Mouse (Mus musculus) liver, embryonic 16.5 days (tissue): ENCODE data around the gene Dhrs7. TPM values are rescaled to one million over a fixed set of nuclear protein-coding genes. Genes with fewer than 3 reads are reported as not detected.

Experiments
- ATAC-seq: fragments of 200-750 bp; cut with Nextera tagmentation; 2 replicates; pipeline ENCODE4 v1.8.0; 2017; ENCODE audit warnings: low read depth, mild to moderate bottlenecking, moderate number of reproducible peaks, moderate library complexity
- H3K27ac ChIP-seq: fragments of 300-500 bp; sonication (generic); 2 replicates; pipeline ENCODE4 v1.5.1; 2014; ENCODE audit warnings: mild to moderate bottlenecking, low read length
- H3K27me3 ChIP-seq: fragments of 300-500 bp; sonication (generic); 2 replicates; pipeline ENCODE4 v1.6.1; 2014; ENCODE audit warnings: low read depth, low read length, mixed read lengths; ENCODE audit not compliant: control insufficient read depth, insufficient read depth
- H3K36me3 ChIP-seq: fragments of 300-500 bp; sonication (generic); 2 replicates; pipeline ENCODE4 v1.6.1; 2014; ENCODE audit warnings: mild to moderate bottlenecking; ENCODE audit not compliant: control insufficient read depth, insufficient read depth
- H3K4me1 ChIP-seq: fragments of 300-500 bp; sonication (generic); 2 replicates; pipeline ENCODE4 v1.6.1; 2014; ENCODE audit warnings: low read depth, low read length, mixed read lengths; ENCODE audit not compliant: control insufficient read depth
- H3K4me2 ChIP-seq: fragments of 300-500 bp; sonication (generic); 2 replicates; pipeline ENCODE4 v1.6.1; 2014; ENCODE audit warnings: low read depth, low read length, mixed read lengths
- H3K4me3 ChIP-seq: fragments of 300-500 bp; sonication (generic); 2 replicates; pipeline ENCODE4 v1.5.1; 2014; ENCODE audit warnings: low read depth, mild to moderate bottlenecking, low read length
- H3K9ac ChIP-seq: fragments of 300-500 bp; sonication (generic); 2 replicates; pipeline ENCODE4 v1.6.1; 2014; ENCODE audit warnings: low read depth, low read length
- H3K9me3 ChIP-seq: fragments of 300-500 bp; sonication (generic); replicated peaks from 2 replicates; pipeline ENCODE4 v1.6.1; 2016; ENCODE audit warnings: low read length; ENCODE audit not compliant: control insufficient read depth
- WGBS: fragments of 180-500 bp; shearing (Covaris S2); extraction: QIAGEN DNeasy Blood & Tissue Kit; methylation state at CpG from one replicate; pipeline ENCODE4 v1.1.7; 2014; ENCODE audit not compliant: insufficient replicate concordance; 5-methylcytosine and 5-hydroxymethylcytosine counted together
- polyA plus RNA-seq: library from polyadenylated mRNA; unstranded; fragments of >200 nt; fragmentation: Nextera tagmentation; extraction: Ambion mirVana; gene quantifications from 2 replicates; pipeline ENCODE4 v1.2.1, GENCODE M21; 2015

Gene Dhrs7
- polyA plus RNA-seq, 1 experiment from 2014 or later, result 80.8 TPM

DNA sequence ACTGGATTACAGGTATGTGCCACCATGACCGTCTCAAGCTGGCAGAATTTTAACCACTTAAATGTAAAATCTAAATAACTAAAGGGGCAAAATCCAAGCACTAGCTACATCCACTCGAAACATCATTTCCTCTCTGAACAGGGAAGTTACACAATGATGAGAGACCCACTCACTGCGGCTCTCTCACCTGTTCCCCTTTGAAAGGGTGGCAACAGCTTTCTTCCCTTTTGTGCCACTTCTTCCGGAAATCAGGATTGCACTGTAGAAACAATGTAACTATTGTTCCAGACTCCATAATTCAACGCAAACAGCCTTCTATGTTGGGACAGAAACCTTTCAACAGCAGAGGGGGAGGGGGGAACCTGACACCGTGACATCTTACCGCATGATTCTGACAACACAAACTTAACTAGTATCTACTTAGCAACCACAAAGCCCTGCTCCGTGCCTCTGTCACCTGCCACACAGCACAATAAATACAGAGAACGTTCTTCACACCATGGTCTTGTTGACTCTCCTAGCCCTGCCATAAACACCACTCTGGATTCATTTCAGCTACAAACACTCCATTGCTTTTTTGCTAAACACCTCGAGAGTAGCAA is 3.3 kb upstream of the Dhrs7 start:
- ATAC-seq, result no peak
- WGBS, result 47% methylated on average over 10 of the region's 10 CpGs
- Histone ChIP-seq H3K36me3 (no peaks in the 10 kb centered on the region), H3K27me3 (no peaks in the 10 kb centered on the region), H3K9me3 (no peaks in the 10 kb centered on the region), H3K4me1 (no peaks in the 10 kb centered on the region; the same call in none of the 2 replicates), H3K4me3 (no peak overlapping the region), H3K4me2 (no peak overlapping the region), H3K27ac (no peak overlapping the region), H3K9ac (no peak overlapping the region)

- no peak overlapping the region for H3K4me2 ChIP-seq
- no peaks in the 10 kb centered on the region for H3K9me3 ChIP-seq
- no peak overlapping the region for H3K9ac ChIP-seq
- no peaks in the 10 kb centered on the region for H3K27me3 ChIP-seq
- ATAC-seq, result no peak
- H3K4me1 ChIP-seq, result no peaks in the 10 kb centered on the region; the same call in none of the 2 replicates
- no peak overlapping the region for H3K27ac ChIP-seq
- no peak overlapping the region for H3K4me3 ChIP-seq
- WGBS, result 74% methylated on average over 5 of the region's 5 CpGs
- H3K36me3 ChIP-seq, result no peaks in the 10 kb centered on the region
Measured at GRCm38 (mm10) chr12:72666015-72666414, 1.3 kb upstream of the Dhrs7 start.

DNA sequence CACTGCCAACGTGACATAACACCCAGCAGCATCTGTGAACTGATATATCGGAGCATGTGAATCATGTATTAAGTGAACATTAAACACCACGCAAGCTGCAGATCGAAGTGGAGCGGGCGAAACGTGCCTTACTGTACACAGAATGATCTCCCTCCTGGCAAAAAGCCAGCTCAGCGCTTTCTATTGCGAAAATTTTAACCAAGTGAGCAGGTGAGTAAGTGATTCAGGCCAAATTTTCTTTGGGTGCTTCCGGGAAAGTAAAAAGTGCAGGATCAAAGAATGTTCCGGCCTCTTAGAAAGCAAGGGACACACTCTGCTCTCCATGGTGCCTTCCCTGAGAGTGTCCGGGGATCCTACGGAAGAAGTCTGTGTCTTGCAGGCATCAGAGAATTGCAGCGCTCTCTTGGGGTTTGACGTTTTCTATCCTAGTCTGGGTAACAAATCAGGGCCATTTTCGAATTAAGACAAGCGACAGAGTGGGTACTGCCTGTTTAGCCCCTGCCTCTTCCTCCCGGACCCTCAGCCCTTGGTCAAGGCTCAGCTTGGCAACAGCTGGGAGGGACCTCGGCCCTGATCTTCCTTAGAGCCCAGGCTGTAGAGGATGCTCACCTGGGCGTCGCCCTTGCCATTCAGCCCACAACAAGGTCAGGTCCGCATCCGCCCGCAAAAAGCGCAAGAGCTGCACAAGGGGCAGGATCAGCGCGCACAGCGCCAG is 532 bp downstream of the Dhrs7 start:
- peak overlapping the region; percentile 82 for H3K27ac ChIP-seq
- H3K36me3 ChIP-seq, result no peaks in the 10 kb centered on the region
- H3K9ac ChIP-seq, result peak overlapping the region; percentile 53
- no peaks in the 10 kb centered on the region; the same call in none of the 2 replicates for H3K4me1 ChIP-seq
- H3K4me3 ChIP-seq, result peak overlapping the region; percentile 63
- ATAC-seq, result peak; percentile 59
- no peaks in the 10 kb centered on the region for H3K27me3 ChIP-seq
- no peaks in the 10 kb centered on the region for H3K9me3 ChIP-seq
- 7% methylated on average over 28 of the region's 28 CpGs for WGBS
- H3K4me2 ChIP-seq, result peak overlapping the region; percentile 77

GRCm38 (mm10) chr12:72655775-72656174 is 8.9 kb downstream of the Dhrs7 start:
- no peak overlapping the region for H3K4me3 ChIP-seq
- no peaks in the 10 kb centered on the region for H3K36me3 ChIP-seq
- ATAC-seq, result no peak
- H3K27ac ChIP-seq, result no peak overlapping the region
- no peaks in the 10 kb centered on the region for H3K4me1 ChIP-seq
- no peak overlapping the region for H3K4me2 ChIP-seq
- no peaks in the 10 kb centered on the region for H3K27me3 ChIP-seq
- H3K9ac ChIP-seq, result no peak overlapping the region
- H3K9me3 ChIP-seq, result no peaks in the 10 kb centered on the region
- 83% methylated on average over 16 of the region's 16 CpGs for WGBS

DNA sequence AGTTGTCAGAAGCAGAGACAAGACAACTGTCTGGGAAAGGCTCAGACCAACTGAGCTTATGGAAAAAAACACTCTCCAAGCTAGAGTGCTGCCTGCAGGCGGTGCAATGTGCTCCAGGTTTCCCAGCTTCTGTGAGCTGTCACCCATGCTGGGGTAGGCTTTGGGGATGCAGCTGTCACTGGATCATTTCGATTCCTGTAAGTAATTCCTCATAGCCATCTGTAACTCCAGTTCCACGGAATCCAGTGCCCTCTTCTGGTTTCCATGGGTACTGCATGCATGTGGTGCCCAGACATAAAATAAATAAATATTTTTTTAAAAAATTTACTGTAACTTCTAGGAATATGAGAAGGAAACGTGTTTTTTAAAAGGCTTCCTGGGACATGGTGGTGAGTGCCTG is 10.0 kb downstream of the Dhrs7 start:
- 20% methylated on average over 4 of the region's 4 CpGs for WGBS
- H3K27me3 ChIP-seq, result no peaks in the 10 kb centered on the region
- H3K4me2 ChIP-seq, result no peak overlapping the region
- no peak overlapping the region for H3K9ac ChIP-seq
- H3K4me1 ChIP-seq, result no peaks in the 10 kb centered on the region; the same call in 1 of the 2 replicates
- H3K9me3 ChIP-seq, result no peaks in the 10 kb centered on the region
- ATAC-seq, result no peak
- no peak overlapping the region for H3K27ac ChIP-seq
- H3K4me3 ChIP-seq, result no peak overlapping the region
- H3K36me3 ChIP-seq, result no peaks in the 10 kb centered on the region

GRCm38 (mm10) chr12:72649611-72650330 is 14.9 kb downstream of the Dhrs7 start, which contains the start of gene Gm4756:
Gene Gm4756 (minus strand): TSS chr12:72649661.
- Histone ChIP-seq H3K27ac (no peak within 1 kb of the TSS), H3K9me3 (no peaks in the 10 kb centered on the region), H3K4me1 (peaks cover 3% of the 10 kb centered on the region), H3K27me3 (no peaks in the 10 kb centered on the region), H3K9ac (no peak within 1 kb of the TSS), H3K36me3 (no peaks in the 10 kb centered on the region), H3K4me2 (no peak within 1 kb of the TSS), H3K4me3 (no peak within 1 kb of the TSS)
- 60% methylated on average over 11 of the region's 11 CpGs for WGBS
- peak; percentile 21; the same call in 1 of the 2 replicates for ATAC-seq

GRCm38 (mm10) chr12:72648921-72649320 is 15.8 kb downstream of the Dhrs7 start:
- 70% methylated on average over 14 of the region's 14 CpGs for WGBS
- ATAC-seq, result no peak
- H3K4me3 ChIP-seq, result no peak overlapping the region
- H3K4me2 ChIP-seq, result no peak overlapping the region
- no peak overlapping the region for H3K9ac ChIP-seq
- H3K36me3 ChIP-seq, result no peaks in the 10 kb centered on the region
- H3K27me3 ChIP-seq, result no peaks in the 10 kb centered on the region
- no peak overlapping the region for H3K27ac ChIP-seq
- no peaks in the 10 kb centered on the region for H3K9me3 ChIP-seq
- H3K4me1 ChIP-seq, result peaks cover 3% of the 10 kb centered on the region

- no peak overlapping the region for H3K4me3 ChIP-seq
- no peak overlapping the region for H3K27ac ChIP-seq
- H3K4me1 ChIP-seq, result no peaks in the 10 kb centered on the region
- WGBS, result 39% methylated on average over 3 of the region's 3 CpGs
- H3K9ac ChIP-seq, result no peak overlapping the region
- peak; percentile 70 for ATAC-seq
- H3K36me3 ChIP-seq, result no peaks in the 10 kb centered on the region
- no peaks in the 10 kb centered on the region for H3K27me3 ChIP-seq
- H3K4me2 ChIP-seq, result no peak overlapping the region
- H3K9me3 ChIP-seq, result no peaks in the 10 kb centered on the region
Measured at GRCm38 (mm10) chr12:72638025-72638424, 26.7 kb downstream of the Dhrs7 start.

DNA sequence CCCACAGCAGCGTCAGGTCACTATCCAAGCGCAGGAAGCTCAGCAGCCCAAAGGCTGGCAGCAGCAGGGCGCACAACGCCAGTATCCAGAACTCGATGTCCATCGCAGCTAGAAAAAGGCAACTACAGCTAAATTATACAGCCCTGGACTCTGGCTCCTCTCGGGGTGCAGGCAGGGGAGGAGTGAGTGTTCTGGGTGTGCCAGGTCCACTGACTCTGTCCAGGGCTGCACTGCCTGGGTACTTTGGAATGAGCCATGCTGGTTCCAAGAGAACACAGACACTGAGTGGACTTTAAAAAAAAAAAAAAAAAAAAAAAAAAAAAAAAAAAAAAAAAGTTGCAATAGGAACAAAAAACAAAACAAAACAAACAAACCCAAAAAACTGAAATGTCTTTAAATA is 36.0 kb downstream of the Dhrs7 start:
- Histone ChIP-seq H3K4me3 (no peak overlapping the region), H3K4me2 (no peak overlapping the region), H3K27ac (no peak overlapping the region), H3K4me1 (no peaks in the 10 kb centered on the region), H3K27me3 (no peaks in the 10 kb centered on the region), H3K36me3 (no peaks in the 10 kb centered on the region), H3K9ac (no peak overlapping the region), H3K9me3 (no peaks in the 10 kb centered on the region)
- ATAC-seq, result no peak
- 78% methylated on average over 7 of the region's 7 CpGs for WGBS
